Mouse (Mus musculus) right cerebral cortex, postnatal 14 days (tissue): ENCODE results near the gene Rnaseh2b.

Experiments
- DNase-seq: peaks from one replicate; pipeline ENCODE4 v3.0.0; 2022

The Rnaseh2b gene

DNA sequence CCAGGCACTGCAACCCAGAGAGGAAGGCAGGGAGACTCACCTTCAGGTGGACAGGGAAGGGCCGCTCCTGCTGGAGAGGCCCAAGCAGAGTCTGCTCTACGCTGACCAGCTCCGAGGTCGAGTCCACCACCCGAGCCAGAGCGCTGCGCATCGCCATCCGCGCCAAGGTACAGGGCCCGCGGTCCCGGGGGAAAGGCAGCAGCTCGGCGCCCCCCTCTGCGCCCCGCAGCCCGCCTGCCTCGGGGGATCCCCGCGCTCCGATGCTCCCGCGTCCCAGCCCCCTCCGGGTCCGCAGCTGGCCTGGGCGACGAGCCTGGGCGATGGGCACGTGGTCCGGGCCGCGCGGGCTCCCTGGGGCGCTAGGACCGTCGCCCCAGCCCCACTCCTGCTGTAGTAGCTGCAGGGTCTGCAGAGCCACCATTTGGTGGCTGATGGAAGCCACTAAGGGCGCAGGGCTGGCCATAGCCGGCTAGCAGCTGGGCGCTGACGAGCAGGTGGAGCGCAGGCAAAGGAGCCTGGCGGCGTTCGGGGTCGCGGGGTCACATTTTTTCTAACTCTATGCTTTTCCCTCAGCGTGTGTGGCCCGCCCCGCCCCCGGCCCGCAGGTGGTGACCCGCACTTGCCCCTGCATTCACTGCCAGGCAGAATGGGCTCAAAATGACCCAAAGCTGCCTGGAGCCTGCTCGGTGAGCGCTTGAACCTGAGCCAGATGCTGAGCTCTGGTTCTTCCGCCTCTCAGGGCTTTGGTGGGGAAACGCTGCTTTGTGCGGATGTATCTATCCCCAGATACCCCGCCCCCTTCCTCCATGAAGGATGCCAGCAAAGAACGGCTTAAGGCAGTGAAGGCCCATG lies at the start of gene Rnaseh2b, which contains the start of gene Dleu7:
Rnaseh2b (plus strand) TSS at position 102 of the 852 bp plus-strand sequence.
Dleu7 (minus strand) TSS at position 560 of the 852 bp plus-strand sequence.
- peak; percentile 26 for DNase-seq

DNA sequence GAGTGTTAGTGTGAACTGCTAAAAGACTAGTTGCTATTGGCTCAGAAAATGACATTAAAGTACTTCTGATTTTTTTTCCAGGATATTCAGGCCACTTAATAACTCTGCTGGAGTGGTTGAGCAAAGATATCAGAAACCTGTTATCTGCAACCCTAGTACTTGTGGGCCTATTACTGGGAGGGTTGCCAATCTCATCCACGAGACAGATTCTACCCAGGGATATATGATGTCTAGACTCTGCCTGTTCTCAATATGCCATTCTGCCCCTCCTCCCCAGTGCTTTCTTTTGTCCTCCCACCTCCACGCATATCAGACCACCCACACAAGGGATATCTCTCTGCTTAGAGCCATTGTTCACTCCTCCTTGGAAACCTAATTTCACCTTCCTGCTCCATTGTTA lies 48.9 kb upstream of the Rnaseh2b start:
- DNase-seq: no peak

DNA sequence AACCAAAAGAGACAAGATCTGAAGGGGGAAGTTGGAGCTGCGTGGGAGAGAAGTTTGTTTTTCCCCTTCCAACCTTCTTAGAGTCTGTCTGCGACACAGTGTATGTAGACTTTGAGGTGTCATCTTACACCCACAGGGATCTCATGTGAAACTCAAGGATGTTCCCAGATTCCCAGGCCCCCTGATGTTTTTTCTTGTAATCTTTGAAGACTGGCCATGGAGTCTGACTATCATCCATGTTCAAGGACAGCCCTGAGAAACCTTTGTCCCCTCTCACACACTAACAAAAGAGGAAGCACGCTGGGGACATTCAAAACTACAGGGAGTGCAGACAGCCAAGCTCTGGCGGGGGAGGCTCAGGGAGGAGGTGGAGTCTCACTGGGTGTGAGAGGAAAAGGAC lies 46.8 kb upstream of the Rnaseh2b start:
- DNase-seq: no peak

DNA sequence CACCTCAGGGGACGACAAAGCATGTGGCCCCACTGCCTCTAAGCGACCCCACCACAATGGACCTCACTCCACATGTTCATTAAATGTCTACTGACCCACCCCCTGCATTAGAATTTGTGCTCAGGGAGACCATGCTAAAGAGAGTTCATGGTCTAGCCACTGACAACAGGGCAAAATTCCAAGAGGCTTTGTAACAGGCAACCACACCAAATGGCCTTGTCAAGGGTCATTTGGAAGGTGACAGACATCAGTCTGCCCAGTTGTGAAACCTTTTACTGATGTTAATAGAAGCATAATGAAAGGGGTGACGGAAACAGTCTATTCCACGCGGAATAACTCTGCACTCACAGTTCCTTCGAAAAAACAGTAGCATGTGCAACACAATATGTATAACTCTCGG lies 44.0 kb upstream of the Rnaseh2b start:
- DNase-seq: no peak

DNA sequence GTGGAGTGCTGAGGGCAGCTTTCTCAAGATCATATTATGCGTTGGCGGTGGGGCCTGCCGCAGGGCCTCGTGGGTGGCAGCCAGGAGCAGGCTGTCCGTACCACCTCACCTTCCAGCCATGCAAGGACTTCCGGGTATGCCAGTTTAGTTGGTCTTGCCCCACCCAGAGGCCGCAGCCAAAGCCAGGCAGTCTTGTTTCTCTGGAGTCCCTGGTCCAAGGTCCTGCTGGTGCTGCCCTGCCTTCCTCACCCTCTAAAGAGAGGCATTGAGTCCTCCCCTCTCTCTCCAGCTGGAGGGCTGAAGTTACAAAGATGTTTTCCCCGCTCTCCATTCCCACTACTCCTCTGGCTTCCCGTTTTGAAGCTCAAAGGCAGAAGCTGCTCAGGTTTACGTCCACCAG lies 43.6 kb upstream of the Rnaseh2b start:
- no peak for DNase-seq

DNA sequence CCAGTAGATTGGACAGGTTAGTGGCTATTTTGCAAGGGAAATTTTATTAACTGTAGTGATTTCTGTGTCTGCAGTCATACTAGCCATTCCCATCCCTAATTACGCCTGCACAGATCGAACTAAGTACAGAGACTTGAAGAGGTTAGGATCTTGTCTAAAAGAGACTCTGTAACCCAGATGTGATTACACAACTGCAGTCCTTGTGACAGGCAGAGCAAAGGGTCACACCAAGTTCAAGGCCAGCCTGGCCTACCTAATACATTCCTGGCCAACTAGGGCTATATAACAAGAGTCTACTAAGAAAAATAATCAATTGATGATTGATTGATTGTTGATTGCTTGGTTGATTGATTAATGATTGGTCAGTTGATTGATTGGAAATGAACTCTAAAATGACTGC lies 43.1 kb upstream of the Rnaseh2b start:
- no peak for DNase-seq

DNA sequence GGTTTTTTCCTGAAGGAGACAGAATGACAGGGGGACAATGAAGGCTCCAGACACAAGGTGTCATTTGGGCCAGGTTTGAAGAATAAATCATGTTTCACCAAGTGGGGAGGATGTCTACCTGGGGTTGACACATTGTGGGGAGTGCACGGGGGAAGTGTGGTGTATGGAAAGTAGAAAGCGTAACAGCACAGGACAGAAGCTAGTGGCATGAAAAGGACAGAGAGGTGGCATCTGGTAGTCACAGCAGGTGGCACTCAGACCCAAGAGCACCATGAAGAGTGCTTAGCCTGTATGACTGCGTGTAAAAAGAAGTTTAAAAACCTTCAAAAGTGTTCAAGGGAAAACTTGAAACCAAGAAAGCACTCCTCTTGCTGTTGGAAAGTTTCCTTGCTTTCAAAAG lies 42.3 kb upstream of the Rnaseh2b start:
- no peak for DNase-seq

DNA sequence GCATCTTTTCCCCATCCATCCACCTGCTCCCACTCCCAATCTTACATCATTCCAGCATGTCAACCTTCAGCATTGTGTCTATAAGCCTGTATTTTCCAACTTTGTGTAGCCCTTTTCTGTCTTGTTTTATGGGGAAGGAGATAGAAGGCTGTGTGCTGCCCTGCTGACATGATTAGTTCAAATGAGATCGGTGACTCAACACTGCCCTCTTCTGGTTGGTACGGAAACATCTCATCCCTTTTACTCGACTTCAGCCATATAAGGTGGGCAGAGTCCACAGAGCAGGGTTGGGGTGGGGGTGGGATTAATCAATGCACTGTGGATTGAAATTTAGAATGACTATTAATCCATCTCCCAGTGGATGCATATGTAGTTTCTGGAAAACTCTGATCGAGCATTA lies 40.4 kb upstream of the Rnaseh2b start:
- peak; percentile 38 for DNase-seq

DNA sequence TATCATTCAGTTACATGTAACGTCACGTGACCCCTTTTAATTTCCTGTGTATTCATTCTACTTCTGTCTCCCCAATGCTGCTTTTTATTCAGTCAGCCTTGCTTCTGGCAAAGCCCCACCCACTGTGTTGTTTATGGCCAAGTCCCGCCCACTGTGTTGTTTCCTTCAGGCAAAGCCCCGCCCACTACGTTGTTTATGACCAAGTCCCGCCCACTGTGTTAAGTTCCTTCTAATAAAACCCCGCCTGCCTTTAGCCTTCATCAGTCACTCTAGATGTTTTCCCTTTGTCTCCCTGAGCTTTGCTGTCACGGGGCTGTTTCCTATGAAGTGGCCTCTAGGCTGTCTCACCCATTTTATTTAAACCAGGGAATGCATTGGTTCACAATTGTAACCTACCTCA lies 38.0 kb upstream of the Rnaseh2b start:
- DNase-seq: no peak

DNA sequence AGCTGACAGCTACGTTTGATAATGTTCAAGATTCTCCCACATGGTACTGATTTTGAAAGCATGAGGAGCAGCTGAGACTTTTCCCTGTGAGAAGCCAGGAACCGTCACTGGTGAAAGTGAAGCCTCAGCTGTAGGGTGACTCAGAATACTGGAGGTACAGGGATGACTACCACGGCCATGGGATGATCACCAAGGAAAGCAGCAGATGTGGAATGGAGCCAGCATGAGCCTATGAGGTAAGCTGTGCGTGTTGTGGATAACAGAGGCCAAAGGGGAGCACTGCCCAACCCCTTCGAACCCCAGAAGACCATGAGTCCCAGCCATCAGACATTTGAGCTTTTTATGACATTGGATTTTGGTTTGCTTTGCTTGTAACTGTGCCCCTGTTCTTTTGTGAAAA lies 36.3 kb upstream of the Rnaseh2b start:
- DNase-seq: no peak

DNA sequence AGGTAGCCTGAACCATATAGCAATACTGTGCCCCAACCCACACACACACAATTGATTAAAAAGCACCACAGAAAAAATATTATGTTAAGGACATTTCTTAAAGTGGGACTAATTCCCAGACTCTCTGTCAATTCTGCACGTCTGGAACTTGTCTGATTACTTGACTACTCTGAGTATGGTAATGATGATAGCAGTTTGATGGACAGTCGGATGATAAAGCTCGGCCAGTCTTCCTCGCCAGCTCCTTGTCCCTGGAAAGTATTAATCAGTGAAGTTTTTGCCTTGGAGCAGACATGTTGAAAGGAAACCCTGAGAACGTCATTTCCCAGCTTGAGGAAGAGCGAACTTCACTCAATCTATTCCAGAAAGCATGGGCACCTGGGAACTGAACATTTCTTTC lies 34.3 kb upstream of the Rnaseh2b start:
- DNase-seq: no peak

DNA sequence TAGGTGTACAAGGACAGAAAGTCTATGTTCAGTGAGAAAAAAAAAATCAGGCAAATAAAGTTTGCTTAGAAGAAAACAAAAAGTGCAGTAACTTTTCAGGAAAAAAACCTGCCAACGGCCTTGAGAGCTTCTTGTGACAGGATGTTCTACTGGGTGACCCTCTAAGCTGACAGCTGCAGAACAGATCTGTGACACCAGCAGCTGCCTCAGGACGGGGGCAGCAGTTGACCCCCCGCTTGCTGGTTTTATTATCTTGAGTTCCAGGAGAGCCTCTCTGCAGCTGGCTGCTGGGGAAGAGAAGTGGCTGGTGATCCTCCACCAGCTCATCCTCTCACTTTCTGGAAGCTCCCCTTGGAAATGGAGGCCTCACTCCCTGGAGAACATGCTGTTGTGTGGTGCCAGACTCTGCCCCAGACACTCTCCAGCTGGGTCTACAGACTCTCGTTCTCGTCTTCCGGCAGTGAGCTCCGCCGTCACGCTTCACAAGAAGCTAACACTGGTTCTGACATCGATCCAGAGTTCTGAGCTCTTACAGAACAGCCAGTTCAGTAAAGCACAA lies 33.3 kb upstream of the Rnaseh2b start:
- no peak for DNase-seq

DNA sequence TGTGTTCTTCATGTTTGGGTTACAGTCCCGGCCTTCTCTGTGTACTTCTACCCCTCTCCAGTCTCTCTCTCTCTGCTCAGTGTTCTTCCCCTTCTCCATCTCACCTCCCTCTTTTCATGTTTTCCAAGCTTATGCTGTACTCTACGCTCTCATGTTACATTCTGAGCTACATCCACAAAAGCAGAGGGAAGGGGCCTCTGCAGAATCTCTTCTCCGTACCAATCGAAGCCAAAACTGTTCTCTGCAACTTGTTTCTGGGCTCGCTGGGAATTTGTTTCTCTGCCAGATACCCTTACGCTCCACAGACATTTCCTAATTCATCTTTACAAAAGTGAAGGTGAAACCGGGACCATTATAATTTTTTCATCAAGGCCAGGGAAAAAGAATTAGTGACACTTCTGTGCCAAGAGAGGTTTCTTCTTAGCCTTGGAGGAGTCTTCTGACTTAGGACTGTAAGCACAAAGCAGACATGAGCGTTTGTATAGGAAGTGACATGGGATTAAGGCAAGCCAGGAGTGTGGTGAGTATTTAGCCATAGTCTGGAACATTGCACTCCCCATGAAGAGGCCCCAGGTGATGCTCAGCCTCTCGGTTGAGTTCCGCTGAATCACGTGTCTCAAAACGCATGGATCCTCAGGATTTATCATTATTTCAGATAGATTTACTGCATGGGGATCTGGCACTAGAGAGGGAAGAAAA lies 21.5 kb upstream of the Rnaseh2b start:
- no peak for DNase-seq

DNA sequence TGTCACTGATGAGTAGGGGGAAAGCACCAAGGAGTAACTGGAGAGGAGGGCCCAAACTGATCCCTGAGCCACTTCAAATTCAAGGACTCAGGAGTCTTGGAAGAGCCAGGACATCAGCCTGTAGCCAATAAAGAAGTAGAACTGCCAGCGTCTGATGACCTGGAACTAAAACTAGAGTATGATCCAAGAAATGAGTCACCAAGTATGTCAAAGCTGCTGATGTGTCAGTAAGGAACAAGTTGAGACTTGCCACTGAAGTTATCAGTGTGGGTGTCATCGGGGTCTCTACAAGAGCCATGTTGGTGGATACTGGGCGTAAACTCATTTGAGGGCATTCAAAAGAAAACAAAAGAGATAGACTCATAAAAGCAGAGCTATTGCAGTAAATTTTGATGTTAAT lies 18.8 kb upstream of the Rnaseh2b start:
- no peak for DNase-seq

DNA sequence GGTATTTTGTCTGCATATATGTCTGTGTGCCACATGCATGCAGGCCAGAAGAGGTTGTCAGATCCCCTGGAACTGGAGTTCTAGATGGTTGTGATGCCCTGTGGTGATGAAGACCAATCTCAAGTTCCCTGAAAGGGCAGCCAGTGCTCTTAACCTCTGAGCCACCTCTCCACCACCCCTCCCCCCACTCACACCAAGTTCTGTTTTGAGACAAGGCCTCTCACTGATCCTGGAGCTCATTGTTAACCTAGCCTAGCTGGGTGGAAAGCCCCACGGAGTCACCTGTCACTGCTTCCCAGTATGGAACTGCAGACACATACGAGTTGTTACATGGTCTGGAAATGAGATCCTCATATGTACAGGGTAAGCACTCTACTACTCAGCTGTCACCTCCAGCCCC lies 9.4 kb upstream of the Rnaseh2b start:
- no peak for DNase-seq

DNA sequence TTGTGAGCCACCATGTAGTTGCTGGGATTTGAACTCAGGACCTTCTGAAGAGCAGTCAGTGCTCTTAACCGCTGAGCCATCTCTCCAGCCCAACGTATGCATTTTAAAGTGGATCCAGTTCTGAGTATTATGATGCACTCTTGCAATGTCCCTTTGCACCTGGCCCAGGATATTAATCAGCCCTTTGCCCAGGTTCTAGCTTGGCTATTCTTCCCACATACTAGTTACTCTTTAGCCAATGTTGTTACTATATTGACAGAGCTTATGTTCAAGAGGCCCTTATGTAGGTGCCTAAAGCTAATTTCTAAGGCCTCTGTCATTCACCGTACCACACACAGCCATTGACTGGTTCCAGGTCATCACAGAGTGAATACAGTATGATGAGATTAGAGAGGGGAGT lies 3.7 kb upstream of the Rnaseh2b start:
- no peak for DNase-seq

DNA sequence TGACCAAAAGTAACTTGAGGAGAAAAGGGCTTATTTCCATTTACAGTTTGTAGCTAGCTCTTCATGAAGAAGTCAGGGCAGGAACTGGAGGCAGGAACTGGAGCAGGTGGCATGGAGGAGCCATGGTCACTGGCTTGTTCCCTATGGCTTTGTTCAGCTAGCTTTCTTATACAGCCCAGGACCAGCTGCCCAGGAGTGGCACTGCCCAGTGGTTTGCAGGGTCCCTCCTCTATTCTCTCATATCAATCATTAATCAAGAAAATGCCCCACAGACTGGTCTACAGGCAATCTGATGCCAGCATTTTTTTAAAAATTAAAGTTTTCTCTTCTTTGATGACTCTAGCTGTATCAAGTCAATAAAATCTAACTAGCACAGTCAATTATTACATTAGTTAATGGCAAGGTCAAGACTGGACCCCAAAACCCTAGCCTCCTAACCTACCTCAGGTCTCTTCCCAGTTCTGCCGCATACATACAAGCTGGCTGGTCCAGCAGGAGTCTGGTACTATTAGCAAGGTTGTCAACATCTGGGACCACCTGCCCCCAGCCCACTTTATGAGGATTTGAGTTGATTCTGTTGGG lies 892 bp upstream of the Rnaseh2b start:
- DNase-seq: no peak

DNA sequence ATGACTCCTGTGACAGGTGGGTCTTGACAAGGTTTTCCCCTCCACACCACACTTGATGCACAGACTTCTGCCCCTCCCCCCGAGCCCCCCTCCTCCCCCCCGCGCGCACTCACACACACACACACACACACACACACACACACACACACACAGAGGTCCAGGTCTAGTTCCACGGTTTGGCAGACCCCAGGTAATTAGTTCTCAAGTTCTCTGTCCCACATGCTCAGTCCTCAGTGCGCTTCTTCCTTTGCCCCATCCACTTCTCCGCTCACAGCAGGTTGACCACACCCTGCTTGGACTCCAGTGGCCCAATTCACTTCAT lies 262 bp upstream of the Rnaseh2b start:
- no peak for DNase-seq

DNA sequence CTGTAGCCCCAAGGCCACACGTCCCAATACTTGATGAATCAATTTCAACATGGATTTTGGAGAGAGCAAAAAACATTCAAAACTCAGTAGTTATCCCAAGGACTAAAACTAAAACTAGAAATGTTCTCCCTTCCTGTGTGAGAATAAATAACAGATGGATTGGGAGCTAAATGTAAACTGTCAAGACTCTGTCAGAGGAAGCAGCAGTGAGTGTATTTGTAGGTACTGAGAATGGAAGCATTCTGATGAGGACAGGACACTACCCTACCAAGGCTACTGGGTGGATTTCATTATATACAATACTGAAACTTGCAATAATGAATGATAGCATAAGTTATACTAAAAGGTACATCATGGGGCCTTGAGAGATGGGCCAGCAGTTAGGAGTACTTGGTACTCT lies 6.4 kb downstream of the Rnaseh2b start:
- DNase-seq: no peak

DNA sequence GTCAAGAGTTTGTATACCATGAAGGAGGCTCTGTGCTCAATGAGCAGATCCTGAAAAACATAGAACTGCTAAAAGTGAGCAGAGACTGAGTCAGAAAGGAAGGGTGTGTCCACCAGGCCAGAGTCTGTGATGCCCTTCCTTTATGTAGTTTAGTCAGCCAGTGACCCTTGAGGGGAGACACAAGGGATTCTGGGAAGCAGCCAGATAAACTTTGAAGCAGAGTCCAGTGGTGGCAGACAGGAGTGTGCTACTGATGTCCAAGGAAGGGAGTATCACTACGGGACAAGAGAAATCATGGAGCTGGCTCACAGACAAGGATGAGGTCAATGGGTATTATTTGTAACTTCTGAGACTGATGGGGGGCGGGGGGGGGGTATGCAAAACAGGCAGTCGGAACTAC lies 7.6 kb downstream of the Rnaseh2b start:
- no peak for DNase-seq

DNA sequence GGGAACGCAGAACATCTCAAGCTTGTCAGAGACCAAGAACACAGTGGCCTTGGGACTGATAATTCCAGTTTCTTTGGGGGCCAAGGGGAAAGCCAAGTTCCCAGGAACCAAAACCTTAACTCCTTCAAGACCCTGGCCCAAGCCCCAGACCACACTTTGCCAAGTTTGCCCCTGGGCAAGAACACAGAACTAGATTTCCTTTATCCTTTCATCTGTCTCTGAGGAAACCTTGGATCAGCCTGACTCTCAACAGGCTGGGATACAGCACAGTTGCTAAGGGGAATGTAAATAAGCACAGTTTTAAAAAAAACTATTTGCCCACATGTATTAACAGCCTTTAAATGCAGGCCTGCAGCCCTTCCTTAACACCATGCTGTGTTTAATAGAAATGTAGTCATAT lies 15.2 kb downstream of the Rnaseh2b start:
- DNase-seq: no peak

DNA sequence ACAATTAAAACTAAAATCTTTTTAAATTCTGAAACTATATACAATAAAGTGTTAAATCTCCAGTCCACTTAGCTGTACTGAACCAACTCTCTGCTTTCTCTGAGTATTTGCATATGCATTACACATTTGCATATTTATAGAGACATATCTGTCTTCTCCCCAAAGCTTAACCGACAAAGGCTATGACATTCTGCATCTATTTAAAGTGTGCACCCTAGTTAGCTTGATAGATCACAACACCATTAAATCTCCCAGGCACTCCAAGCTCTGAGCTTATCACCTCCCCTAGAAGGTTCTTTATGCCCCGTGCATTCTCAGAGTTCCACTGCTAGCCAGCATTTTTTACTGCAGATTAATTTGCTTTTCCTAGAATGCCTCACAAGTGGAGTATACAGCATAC lies 16.6 kb downstream of the Rnaseh2b start:
- DNase-seq: no peak

DNA sequence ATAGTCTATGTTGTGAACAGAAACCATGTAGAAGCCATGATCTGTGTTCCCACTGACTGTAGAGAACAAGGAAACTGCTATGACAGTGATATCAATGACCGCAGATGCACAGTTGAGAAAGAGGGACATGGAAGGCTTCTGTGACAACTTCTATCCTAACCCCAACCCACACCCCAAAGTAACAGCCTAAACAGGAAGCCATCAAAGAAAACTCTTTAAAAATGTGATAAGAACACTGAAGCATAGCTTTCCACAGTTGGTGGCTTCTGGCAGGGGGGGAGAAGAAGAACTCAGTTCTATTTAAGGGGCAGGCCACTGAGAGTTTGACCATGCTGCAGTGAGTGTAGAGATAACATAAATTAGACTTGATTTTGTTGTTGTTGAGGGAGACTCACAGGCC lies 19.3 kb downstream of the Rnaseh2b start:
- DNase-seq: no peak
